Mouse (Mus musculus): ENCODE measurements around the gene 4930452B06Rik. TPM values are rescaled to one million over a fixed set of nuclear protein-coding genes. Genes with fewer than 3 reads are reported as not detected.

The 4930452B06Rik gene
- total and polyA plus RNA-seq, 3 experiments: not detected

DNA sequence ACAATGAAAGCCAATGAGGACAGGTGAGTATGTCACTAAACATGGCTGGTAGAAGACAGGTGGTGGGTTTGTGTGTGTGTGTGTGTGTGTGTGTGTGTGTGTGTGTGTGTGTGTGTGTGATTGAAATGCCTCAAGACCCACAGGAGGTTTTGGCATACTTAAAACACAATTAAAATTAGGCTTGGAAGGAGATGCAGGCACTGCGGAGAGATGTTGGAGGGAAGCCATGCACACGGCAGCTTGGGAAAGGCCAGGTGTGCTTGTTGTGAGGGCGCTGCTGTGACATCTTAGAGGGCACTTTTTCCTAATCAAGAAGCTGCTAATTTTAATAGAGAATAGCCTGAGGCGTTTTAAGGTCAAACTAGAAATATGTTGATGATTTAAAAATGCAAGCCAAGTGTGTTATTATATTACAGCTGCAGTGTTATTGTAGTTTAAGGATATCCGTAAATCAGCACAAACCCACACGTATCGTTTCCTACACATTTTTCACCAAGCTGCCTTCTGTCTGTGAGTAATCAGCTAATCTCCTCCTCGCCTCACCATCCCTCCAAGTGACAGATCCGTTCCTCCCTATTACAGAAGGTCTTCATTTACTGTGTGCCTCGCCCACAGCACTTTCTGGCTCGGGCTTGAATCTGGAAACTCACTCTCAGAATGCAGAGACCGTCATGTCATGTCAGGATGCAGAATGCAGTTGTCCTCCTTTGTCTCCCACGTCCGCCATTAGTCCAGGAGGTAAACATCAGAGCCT, 201.5 kb downstream of the 4930452B06Rik start:
- no peak overlapping the region for H3K27ac ChIP-seq (ENCODE audit: insufficient read depth, low read depth)
- no peak for TF ChIP-seq RCOR1 (conservative IDR thresholded peaks at IDR 0.05; ENCODE audit: low read depth, low read length)
- no peak for TF ChIP-seq POLR2A (IDR thresholded peaks at IDR 0.05; ENCODE audit: low read depth, low read length)
- no peak overlapping the region for H3K4me2 ChIP-seq (ENCODE audit: insufficient read depth, low read depth, poor library complexity, severe bottlenecking)
- no peaks in the 10 kb centered on the region for H3K9me3 ChIP-seq (replicated peaks; ENCODE audit: low read length)
- H3K79me2 ChIP-seq (replicated peaks; ENCODE audit: control insufficient read depth, extremely low read depth, insufficient read depth, poor library complexity, severe bottlenecking): no peaks in the 10 kb centered on the region
- no peaks in the 10 kb centered on the region for H3K36me3 ChIP-seq (replicated peaks in 1 of 2; ENCODE audit: control insufficient read depth in 1 of 2, insufficient read depth in 1 of 2, low read length in 1 of 2)
- no peak overlapping the region for H3K9ac ChIP-seq (ENCODE audit: insufficient read depth, low read depth)
- no peak overlapping the region for H3K4me3 ChIP-seq (replicated peaks in 1 of 3; ENCODE audit: low read depth in 2 of 3, low read length in 2 of 3, poor library complexity in 1 of 3)
- dilution Hi-C loops (cut with MboI; ENCODE audit: extremely low pct_ligation_motif_present, extremely low pct_unique_long_range_greater_than_20kb, low sequenced_read_pairs): no loop called here
- H3K27me3 ChIP-seq (replicated peaks): no peaks in the 10 kb centered on the region
- in situ Hi-C loops (cut with MboI; ENCODE audit: low pct_ligation_motif_present, low pct_unique_long_range_greater_than_20kb, low sequenced_read_pairs): loop anchor here (25.0 kb wide), 1 partner anchor 102 kb away; no protein-coding TSS in a partner anchor
- peaks cover 3 to 13% of the 10 kb centered on the region in 2 experiments; a peak in 3 of 4 replicates for H3K4me1 ChIP-seq (ENCODE audit: control insufficient read depth in 1 of 2, insufficient read depth in 2 of 2)
- DNase-seq (ENCODE audit: extremely low read depth): no peak

DNA sequence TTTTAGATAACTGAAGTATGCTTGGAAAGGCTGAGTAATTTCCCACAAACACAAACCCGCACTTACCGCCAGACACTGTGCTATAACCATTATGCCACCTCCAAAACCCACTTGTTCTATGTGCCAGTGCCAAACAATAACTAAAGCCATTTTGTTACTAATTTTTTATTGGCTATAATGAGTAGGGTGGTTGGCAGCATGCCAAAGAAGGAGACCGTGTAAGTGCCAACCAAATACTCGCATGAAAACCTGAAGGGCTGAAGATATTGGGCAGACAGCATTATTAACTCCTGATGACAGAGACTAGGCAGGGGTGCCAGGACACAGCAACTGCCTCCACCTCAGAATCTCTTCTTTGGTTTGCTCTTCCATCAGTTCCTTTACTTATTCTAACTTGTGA, 203.1 kb downstream of the 4930452B06Rik start:
- H3K4me2 ChIP-seq (ENCODE audit: insufficient read depth, low read depth, poor library complexity, severe bottlenecking): no peak overlapping the region
- DNase-seq (ENCODE audit: extremely low read depth): no peak
- H3K9me3 ChIP-seq (replicated peaks; ENCODE audit: low read length): no peaks in the 10 kb centered on the region
- no peak overlapping the region for H3K4me3 ChIP-seq (replicated peaks in 1 of 3; ENCODE audit: low read depth in 2 of 3, low read length in 2 of 3, poor library complexity in 1 of 3)
- H3K27me3 ChIP-seq (replicated peaks): no peaks in the 10 kb centered on the region
- TF ChIP-seq E2F4 (IDR thresholded peaks at IDR 0.05; ENCODE audit: insufficient replicate concordance, low read depth, low read length) (no peak), POLR2A (IDR thresholded peaks at IDR 0.05; ENCODE audit: low read depth, low read length) (no peak), NRF1 (IDR thresholded peaks at IDR 0.05; ENCODE audit: low read depth, low read length) (no peak), IRF4 (IDR thresholded peaks at IDR 0.05; ENCODE audit: low read depth, low read length) (no peak), SMC3 (IDR thresholded peaks at IDR 0.05; ENCODE audit: low read depth, low read length) (no peak), JUND (conservative IDR thresholded peaks at IDR 0.05; ENCODE audit: low read depth, low read length) (no peak), BHLHE40 (IDR thresholded peaks at IDR 0.05; ENCODE audit: low read depth, low read length) (no peak), RCOR1 (conservative IDR thresholded peaks at IDR 0.05; ENCODE audit: low read depth, low read length) (no peak), ZC3H11A (IDR thresholded peaks at IDR 0.05; ENCODE audit: low read depth, low read length) (no peak), MXI1 (IDR thresholded peaks at IDR 0.05; ENCODE audit: low read depth, low read length) (no peak)
- in situ Hi-C loops (cut with MboI; ENCODE audit: low pct_ligation_motif_present, low pct_unique_long_range_greater_than_20kb, low sequenced_read_pairs) (loop anchor here (25.0 kb wide), 1 partner anchor 101 kb away; no protein-coding TSS in a partner anchor), dilution Hi-C loops (cut with MboI; ENCODE audit: extremely low pct_ligation_motif_present, extremely low pct_unique_long_range_greater_than_20kb, low sequenced_read_pairs) (no loop called here)
- H3K79me2 ChIP-seq (replicated peaks; ENCODE audit: control insufficient read depth, extremely low read depth, insufficient read depth, poor library complexity, severe bottlenecking): no peaks in the 10 kb centered on the region
- H3K4me1 ChIP-seq (ENCODE audit: control insufficient read depth in 1 of 2, insufficient read depth in 2 of 2): peaks cover 6 to 26% of the 10 kb centered on the region in 2 experiments
- no peak overlapping the region for H3K27ac ChIP-seq (ENCODE audit: insufficient read depth, low read depth)
- H3K36me3 ChIP-seq (replicated peaks in 1 of 2; ENCODE audit: control insufficient read depth in 1 of 2, insufficient read depth in 1 of 2, low read length in 1 of 2): no peaks in the 10 kb centered on the region
- H3K9ac ChIP-seq (ENCODE audit: insufficient read depth, low read depth): no peak overlapping the region

DNA sequence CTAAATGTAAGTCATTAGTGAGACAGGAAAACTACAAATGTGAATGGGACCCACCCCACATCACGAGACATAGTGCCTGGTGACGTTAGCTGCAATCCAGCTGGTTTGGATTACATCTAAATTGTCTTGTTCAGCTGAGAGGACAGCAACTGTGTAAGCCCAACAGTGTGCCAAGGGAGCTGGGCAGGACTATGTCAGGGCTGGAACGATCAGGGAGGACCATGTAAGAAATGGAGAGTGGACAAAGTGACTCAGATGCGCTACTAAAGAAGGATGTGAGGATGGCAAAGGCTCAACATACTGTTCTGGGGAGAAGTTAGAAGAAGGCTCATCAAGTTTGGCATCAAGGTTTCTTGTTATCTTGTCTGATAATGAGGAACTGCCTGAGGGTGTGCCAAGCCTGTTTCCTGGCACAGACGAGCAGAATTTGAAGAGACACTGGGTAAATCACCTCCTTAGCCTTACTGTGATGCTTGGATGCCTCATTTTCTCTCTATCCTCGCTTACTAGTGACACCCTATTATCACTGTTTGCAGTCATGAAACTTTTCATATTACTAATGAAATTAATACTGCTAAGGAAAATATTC, 203.6 kb downstream of the 4930452B06Rik start:
- H3K4me2 ChIP-seq (ENCODE audit: insufficient read depth, low read depth, poor library complexity, severe bottlenecking): no peak overlapping the region
- no peaks in the 10 kb centered on the region for H3K9me3 ChIP-seq (replicated peaks; ENCODE audit: low read length)
- H3K4me1 ChIP-seq (ENCODE audit: control insufficient read depth in 1 of 2, insufficient read depth in 2 of 2): peaks cover 6 to 26% of the 10 kb centered on the region in 2 experiments
- dilution Hi-C loops (cut with MboI; ENCODE audit: extremely low pct_ligation_motif_present, extremely low pct_unique_long_range_greater_than_20kb, low sequenced_read_pairs): no loop called here
- H3K27ac ChIP-seq (ENCODE audit: insufficient read depth, low read depth): no peak overlapping the region
- no peak overlapping the region for H3K4me3 ChIP-seq (replicated peaks in 1 of 3; ENCODE audit: low read depth in 2 of 3, low read length in 2 of 3, poor library complexity in 1 of 3)
- in situ Hi-C loops (cut with MboI; ENCODE audit: low pct_ligation_motif_present, low pct_unique_long_range_greater_than_20kb, low sequenced_read_pairs): loop anchor here (25.0 kb wide), 1 partner anchor 100 kb away; no protein-coding TSS in a partner anchor
- TF ChIP-seq ZNF384 (IDR thresholded peaks at IDR 0.05; ENCODE audit: low read depth, low read length) (no peak), NELFE (IDR thresholded peaks at IDR 0.05; ENCODE audit: low read depth, low read length) (no peak), ELF1 (IDR thresholded peaks at IDR 0.05; ENCODE audit: low read depth, low read length) (no peak)
- H3K79me2 ChIP-seq (replicated peaks; ENCODE audit: control insufficient read depth, extremely low read depth, insufficient read depth, poor library complexity, severe bottlenecking): no peaks in the 10 kb centered on the region
- H3K27me3 ChIP-seq (replicated peaks): no peaks in the 10 kb centered on the region
- H3K9ac ChIP-seq (ENCODE audit: insufficient read depth, low read depth): no peak overlapping the region
- no peak for DNase-seq (ENCODE audit: extremely low read depth)
- H3K36me3 ChIP-seq (replicated peaks in 1 of 2; ENCODE audit: control insufficient read depth in 1 of 2, insufficient read depth in 1 of 2, low read length in 1 of 2): no peaks in the 10 kb centered on the region
